Mouse (Mus musculus) left cerebral cortex, postnatal 25 days (tissue): Measurements from ENCODE around the gene Atg3. TPM values are rescaled to one million over a fixed set of nuclear protein-coding genes. Genes with fewer than 3 reads are reported as not detected.
A peak's percentile ranks its signal among the peaks of the same experiment; 100 is the strongest.

Source experiments
- DNase-seq, 2 experiments: peaks; one replicate each; pipeline ENCODE4 v3.0.0; 2022; ENCODE audit warnings: low spot score in 2 of 2, mixed read lengths in 1 of 2
- intact Hi-C: fragments of 180-260 bp; cut with DNase I; formaldehyde crosslinking; loops from one replicate; pipeline ENCODE4 v1.15.1; 2025
- total RNA-seq, 2 experiments: library from RNA; stranded (reverse); gene quantifications; 2 replicates each; pipeline ENCODE4 v1.2.3; 2021

The Atg3 gene
- 10 to 100 TPM; 42.8 to 46.1 TPM for total RNA-seq

- DNase-seq, result peak; percentile 95 to 97
- intact Hi-C loops, result loop anchor here (5.0 kb wide), 1 partner anchor 411 kb away; the partner anchor contains the start of gene Gtpbp8
Measured at GRCm38 (mm10) chr16:45158522-45159388, at the start of gene Atg3, which contains the start of gene Slc35a5. Atg3 (plus strand) TSS chr16:45158785. Slc35a5 (minus strand) TSS chr16:45158706.

GRCm38 (mm10) chr16:45110498-45110897, 48.1 kb upstream of the Atg3 start:
- intact Hi-C loops, result no loop called here
- DNase-seq, result peak in 1 of 2 experiments; percentile 70

GRCm38 (mm10) chr16:45117200-45117599, 41.4 kb upstream of the Atg3 start:
- DNase-seq, result no peak
- intact Hi-C loops, result no loop called here

GRCm38 (mm10) chr16:45118760-45119159, 39.8 kb upstream of the Atg3 start:
- intact Hi-C loops, result no loop called here
- DNase-seq, result no peak

DNA sequence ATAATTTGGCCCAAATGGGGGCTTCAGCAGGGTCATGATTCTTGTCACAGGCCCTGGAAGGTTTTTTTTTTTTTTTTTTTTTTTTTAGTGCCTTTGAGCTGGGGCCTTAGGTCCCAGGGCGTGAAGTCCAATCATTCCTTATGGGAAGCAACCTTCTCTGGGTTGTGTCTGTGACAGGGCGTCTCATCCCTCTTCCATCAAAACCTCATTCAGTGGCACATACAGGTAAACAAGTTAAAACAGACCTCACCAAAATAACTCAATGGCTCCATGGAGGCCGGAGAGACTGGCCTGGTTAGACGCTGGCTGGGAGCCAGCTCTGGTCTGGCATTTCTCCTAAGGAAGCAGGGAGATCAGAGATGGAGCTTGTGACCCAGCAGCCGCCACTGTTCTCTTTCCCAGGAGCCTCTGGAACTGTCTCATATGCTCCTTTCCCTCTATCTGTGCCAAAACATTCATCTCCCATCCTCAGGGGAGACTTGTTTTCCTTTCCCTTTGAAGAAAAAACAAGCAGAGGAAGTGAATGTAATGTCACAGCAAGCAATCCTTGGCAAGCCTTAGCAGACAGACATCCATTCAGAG, 37.6 kb upstream of the Atg3 start:
- DNase-seq, result peak; percentile 21 to 32
- intact Hi-C loops, result loop anchor here (10.0 kb wide), 1 partner anchor 356 kb away; the partner anchor contains the start of gene Cd200r1

GRCm38 (mm10) chr16:45122571-45122970, 36.0 kb upstream of the Atg3 start:
- peak; percentile 27 to 54 for DNase-seq
- intact Hi-C loops, result loop anchor here (10.0 kb wide), 1 partner anchor 358 kb away; the partner anchor contains the start of gene Cd200r1

GRCm38 (mm10) chr16:45124230-45125203, 34.1 kb upstream of the Atg3 start:
- no peak for DNase-seq
- intact Hi-C loops, result loop anchor here (10.0 kb wide), 1 partner anchor 360 kb away; the partner anchor contains the start of gene Cd200r1

DNA sequence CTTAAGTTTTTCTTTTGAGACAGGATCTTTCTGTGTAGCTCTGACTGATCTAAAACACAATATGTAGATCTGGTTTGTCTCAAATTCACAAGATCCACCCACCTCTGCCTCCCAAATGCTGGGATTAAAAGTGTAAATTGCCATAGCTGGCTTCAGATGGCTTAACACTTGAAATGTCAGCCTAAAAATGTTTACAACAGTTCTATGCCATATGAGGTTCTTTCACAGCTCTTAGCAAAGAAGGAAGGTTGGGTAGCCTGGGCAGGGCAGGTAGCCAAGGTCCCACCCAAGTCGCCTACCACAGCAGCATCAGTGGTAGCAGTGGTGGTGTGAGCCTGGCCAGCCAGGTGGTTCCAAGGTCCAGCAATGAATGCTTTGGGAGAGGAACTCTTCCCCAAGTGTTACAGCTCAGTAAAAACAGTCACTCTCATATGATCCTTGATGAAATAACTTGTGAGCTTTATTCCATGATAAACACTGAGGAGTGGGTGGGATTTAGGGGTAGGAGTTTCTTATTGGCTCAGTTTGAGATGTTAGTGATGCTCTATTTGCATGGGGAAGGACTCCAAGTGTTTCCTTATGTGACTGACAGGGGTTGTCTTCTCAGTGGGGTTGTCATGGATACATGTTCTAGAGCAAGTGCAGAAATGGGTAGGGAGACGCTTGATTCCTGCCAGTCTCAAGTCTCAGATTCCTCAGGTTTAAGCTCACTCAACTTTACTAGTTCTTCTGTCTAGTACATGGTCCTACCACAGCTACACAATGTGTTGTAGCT, 30.5 kb upstream of the Atg3 start:
- intact Hi-C loops, result loop anchor here (10.0 kb wide), 1 partner anchor 363 kb away; the partner anchor contains the start of gene Cd200r1
- peak; percentile 25 to 89 for DNase-seq

DNA sequence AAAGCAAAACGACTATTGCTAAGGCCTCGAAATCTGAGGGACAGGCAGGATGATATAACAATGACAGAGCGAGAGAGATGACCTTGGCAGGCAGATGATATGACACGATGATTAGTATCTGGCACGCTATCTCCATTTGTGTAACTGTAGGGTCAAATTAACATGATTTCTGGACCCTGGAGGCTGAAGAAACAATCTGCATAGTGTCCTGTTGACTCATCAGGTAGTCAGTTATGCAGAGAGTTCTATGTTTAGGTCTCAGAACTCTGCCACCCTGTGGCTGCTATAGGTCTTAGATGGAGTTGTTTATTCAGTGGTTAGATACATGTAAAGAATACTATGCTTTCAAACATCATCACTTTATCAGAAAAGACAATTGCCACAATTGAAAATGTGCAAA, 16.9 kb upstream of the Atg3 start:
- no peak for DNase-seq
- intact Hi-C loops, result loop anchor here (5.0 kb wide), 1 partner anchor 179 kb away; no protein-coding TSS in a partner anchor

DNA sequence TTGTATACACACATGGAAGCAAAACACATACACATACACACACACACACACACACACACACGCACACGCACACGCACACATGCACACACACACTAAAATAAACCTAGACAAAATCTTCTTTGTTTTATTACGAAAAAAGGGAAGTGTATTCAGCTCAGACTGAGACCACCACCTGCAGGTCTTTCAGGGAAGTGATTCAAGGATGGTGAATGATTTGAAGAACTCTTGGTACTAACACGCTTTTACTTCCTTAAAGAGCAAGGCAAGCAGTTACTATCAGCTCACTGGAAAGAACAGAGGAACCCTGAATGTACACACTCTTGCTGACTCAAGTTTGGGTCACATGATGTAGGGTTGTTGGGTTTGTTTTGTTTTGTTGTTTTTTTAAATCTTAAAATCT, 16.0 kb upstream of the Atg3 start:
- no peak for DNase-seq
- intact Hi-C loops, result loop anchor here (5.0 kb wide), 1 partner anchor 180 kb away; no protein-coding TSS in a partner anchor

GRCm38 (mm10) chr16:45145119-45145518, 13.5 kb upstream of the Atg3 start:
- intact Hi-C loops, result no loop called here
- no peak for DNase-seq

GRCm38 (mm10) chr16:45148488-45149082, 10.0 kb upstream of the Atg3 start:
- intact Hi-C loops, result no loop called here
- no peak for DNase-seq

- intact Hi-C loops, result loop anchor here (5.0 kb wide), 1 partner anchor 407 kb away; the partner anchor contains the start of gene Gtpbp8
- no peak for DNase-seq
Measured at GRCm38 (mm10) chr16:45154741-45155250, 3.8 kb upstream of the Atg3 start.

- peak; percentile 57 to 67 for DNase-seq
Measured at GRCm38 (mm10) chr16:45158136-45158521, 456 bp upstream of the Atg3 start.

DNA sequence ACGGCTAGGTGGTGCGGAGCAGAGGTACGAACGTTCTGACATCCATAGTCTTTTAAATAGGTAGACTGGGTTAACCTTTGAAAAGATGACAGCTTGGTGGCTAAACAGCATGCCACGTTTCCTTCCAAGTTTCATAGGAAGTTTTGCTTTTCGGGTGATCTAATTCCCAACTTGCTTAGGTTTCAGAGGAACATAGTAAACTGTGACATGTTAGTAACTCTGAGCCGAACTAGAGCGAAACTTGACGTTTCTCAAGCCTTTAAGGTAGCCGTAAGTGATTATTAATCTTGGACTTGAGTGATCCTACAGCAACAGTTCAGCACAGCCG, 768 bp downstream of the Atg3 start:
- no peak for DNase-seq
- intact Hi-C loops, result loop anchor here (5.0 kb wide), 1 partner anchor 412 kb away; the partner anchor contains the start of gene Gtpbp8

More at GRCm38 (mm10) chr16:45158136-45158521, 456 bp upstream of the Atg3 start:
- intact Hi-C loops, result loop anchor here (5.0 kb wide), 1 partner anchor 411 kb away; the partner anchor contains the start of gene Gtpbp8

DNA sequence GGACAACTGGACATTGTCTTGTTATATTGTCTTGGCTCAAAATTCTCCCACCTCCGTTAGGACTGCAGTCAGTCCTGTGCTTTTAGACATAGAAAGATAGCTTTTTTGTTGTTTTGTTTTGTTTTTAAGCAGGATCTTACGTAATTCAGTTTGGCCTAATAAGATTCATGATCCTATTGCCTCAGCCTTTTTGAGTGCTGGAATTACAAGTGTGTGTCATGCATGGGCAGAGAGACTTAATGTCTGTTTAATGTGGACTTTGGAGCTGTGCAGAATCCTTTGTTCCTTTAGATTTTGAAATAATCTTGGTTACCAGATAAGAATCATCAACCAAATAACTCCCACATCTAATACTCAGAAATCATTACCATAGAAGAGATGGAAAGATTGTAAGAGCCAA, 20.0 kb downstream of the Atg3 start:
- intact Hi-C loops, result no loop called here
- DNase-seq, result no peak

GRCm38 (mm10) chr16:45181824-45182223, 23.2 kb downstream of the Atg3 start:
- intact Hi-C loops, result no loop called here
- DNase-seq, result no peak

DNA sequence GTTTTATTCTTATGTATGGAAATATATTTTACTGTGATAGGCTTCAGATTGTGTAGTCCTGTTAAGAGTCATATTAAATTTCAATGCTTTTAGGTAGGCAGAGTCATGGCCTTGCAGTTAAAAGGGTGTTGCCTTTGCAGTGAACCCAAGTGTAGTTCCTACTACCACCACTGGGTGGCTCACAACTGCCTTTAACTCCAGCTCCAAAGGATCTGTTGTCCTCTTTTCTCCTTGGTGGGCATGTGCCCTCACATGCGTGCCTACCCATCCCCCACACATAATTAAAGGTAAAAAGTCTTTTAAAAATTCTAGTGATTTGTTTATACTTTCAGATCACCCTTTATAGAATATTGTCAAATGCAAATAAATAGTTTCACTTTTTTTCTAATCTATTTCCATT, 34.0 kb downstream of the Atg3 start:
- intact Hi-C loops, result loop anchor here (5.0 kb wide), 1 partner anchor 485 kb away; no protein-coding TSS in a partner anchor
- peak; percentile 75 to 82 for DNase-seq
